ENCODE assay signal across 8 mouse cellular contexts in genomic region chr7:97788669-97789483, GRCm38 (mm10). TPM values are rescaled to one million over a fixed set of nuclear protein-coding genes. Genes with fewer than 3 reads are reported as not detected.
DNase-seq lines count a peak whose midpoint lies in the region; ATAC-seq lines count a peak whose summit lies in the region.

No protein-coding gene starts in this region.

- H3K27me3 ChIP-seq in embryonic facial prominence, embryonic 10.5 days (replicated peaks; ENCODE audit: low read depth, poor library complexity, severe bottlenecking), result peaks cover 36% of the 10 kb centered on the region
- no peaks in the 10 kb centered on the region for H3K27me3 ChIP-seq in hindbrain, embryonic 15.5 days
- no peaks in the 10 kb centered on the region for H3K27me3 ChIP-seq in stomach, embryonic 14.5 days (ENCODE audit: control insufficient read depth, insufficient read depth, low read length)

- H3K79me2 ChIP-seq in macrophage (ENCODE audit: inconsistent target), result no peaks in the 10 kb centered on the region

- peak overlapping the region; percentile 82 for H3K9ac ChIP-seq in hindbrain, embryonic 15.5 days
- H3K9ac ChIP-seq in stomach, embryonic 14.5 days (replicated peaks; ENCODE audit: low read depth, low read length), result peak overlapping the region; percentile 52

- peak; percentile 74 for ATAC-seq in hindbrain, embryonic 15.5 days (ENCODE audit: low FRiP score, low read depth)
- ATAC-seq in stomach, embryonic 14.5 days (ENCODE audit: insufficient number of reproducible peaks, insufficient read depth, low FRiP score, low read depth), result peak; percentile 75

- peak; percentile 24 to 28 for DNase-seq in gastrocnemius, postnatal 4 days (ENCODE audit: low spot score in 2 of 2)
- DNase-seq in gastrocnemius, postnatal 10 days, result no peak
- peak; percentile 27 for DNase-seq in CD4-positive helper T cell, adult 2 months (ENCODE audit: low read depth, low spot score)
- no peak for DNase-seq in embryonic facial prominence, embryonic 10.5 days (ENCODE audit: low spot score)
- no peak for DNase-seq in spleen, postnatal 36 days (ENCODE audit: low spot score in 2 of 2)

- H3K4me1 ChIP-seq in embryonic facial prominence, embryonic 10.5 days, result peaks cover 17% of the 10 kb centered on the region
- H3K4me1 ChIP-seq in hindbrain, embryonic 15.5 days (replicated peaks), result peaks cover 19% of the 10 kb centered on the region
- no peaks in the 10 kb centered on the region; the same call in 1 of the 2 replicates for H3K4me1 ChIP-seq in stomach, embryonic 14.5 days (ENCODE audit: control insufficient read depth, insufficient read depth, low read length)

- H3K4me2 ChIP-seq in hindbrain, embryonic 15.5 days, result peak overlapping the region; percentile 86
- peak overlapping the region; percentile 93 for H3K4me2 ChIP-seq in stomach, embryonic 14.5 days (replicated peaks; ENCODE audit: low read depth, low read length)

- peak overlapping the region; percentile 91 for H3K27ac ChIP-seq in embryonic facial prominence, embryonic 10.5 days (replicated peaks)
- peak overlapping the region; percentile 83 for H3K27ac ChIP-seq in hindbrain, embryonic 15.5 days (replicated peaks)
- no peak overlapping the region for H3K27ac ChIP-seq in macrophage
- H3K27ac ChIP-seq in stomach, embryonic 14.5 days (ENCODE audit: low read length), result peak overlapping the region; percentile 82

- under 1% methylated on average over 83 of the region's 84 CpGs for WGBS in embryonic facial prominence, embryonic 10.5 days
- WGBS in hindbrain, embryonic 15.5 days, result under 1% methylated on average over 65 of the region's 84 CpGs
- 6% methylated on average over 53 of the region's 84 CpGs for WGBS in macrophage (ENCODE audit: missing documents)
- WGBS in stomach, embryonic 14.5 days, result under 1% methylated on average over 77 of the region's 84 CpGs

- peak overlapping the region; percentile 94 for H3K4me3 ChIP-seq in embryonic facial prominence, embryonic 10.5 days
- H3K4me3 ChIP-seq in hindbrain, embryonic 15.5 days, result peak overlapping the region; percentile 85
- H3K4me3 ChIP-seq in macrophage (ENCODE audit: inconsistent target), result peak overlapping the region; percentile 15; the same call in 1 of the 2 replicates
- peak overlapping the region; percentile 81 for H3K4me3 ChIP-seq in stomach, embryonic 14.5 days (ENCODE audit: low read depth, low read length)

- H3K9me3 ChIP-seq in embryonic facial prominence, embryonic 10.5 days, result no peaks in the 10 kb centered on the region
- no peaks in the 10 kb centered on the region for H3K9me3 ChIP-seq in hindbrain, embryonic 15.5 days
- no peaks in the 10 kb centered on the region for H3K9me3 ChIP-seq in stomach, embryonic 14.5 days (ENCODE audit: control insufficient read depth, low read depth, low read length)

- H3K36me3 ChIP-seq in embryonic facial prominence, embryonic 10.5 days (replicated peaks), result no peaks in the 10 kb centered on the region
- no peaks in the 10 kb centered on the region for H3K36me3 ChIP-seq in hindbrain, embryonic 15.5 days
- H3K36me3 ChIP-seq in macrophage (ENCODE audit: inconsistent target), result no peaks in the 10 kb centered on the region
- no peaks in the 10 kb centered on the region for H3K36me3 ChIP-seq in stomach, embryonic 14.5 days (ENCODE audit: control insufficient read depth, insufficient read depth, low read length)

RNA-seq across cellular contexts. Expression of gene Pak1, which starts 0.5 kb away (rescaled TPM):
- total RNA-seq in gastrocnemius, postnatal 4 days (2021), result 100 to 1,000 TPM; 123 to 124 TPM
- 100 to 1,000 TPM; 160 to 188 TPM for total RNA-seq in gastrocnemius, postnatal 10 days (2021)
- 43.6 and 44.2 TPM in 2 replicates for polyA plus RNA-seq in embryonic facial prominence, embryonic 10.5 days (2016; fragmentation: Nextera tagmentation; extraction: Ambion mirVana)
- 130 and 141 TPM in 2 replicates for polyA plus RNA-seq in hindbrain, embryonic 15.5 days (2015; fragmentation: Nextera tagmentation; extraction: Ambion mirVana)
- total RNA-seq in macrophage (2018; cell fraction: chromatin; rRNA removed), result 10 to 100 TPM in 21 of 26 experiments, 1 to 10 TPM in 5; 5.6 to 43.3 (median 23.1) TPM
- 10 to 100 TPM; 20.2 to 63.0 (median 35.3) TPM for total RNA-seq in macrophage (2018; cell fraction: cytosol; rRNA removed)
- total RNA-seq in macrophage (2018; cell fraction: nucleus; rRNA removed), result 10 to 100 TPM in 24 of 26 experiments, 1 to 10 TPM in 2; 9.0 to 45.7 (median 24.7) TPM
- polyA plus RNA-seq in macrophage (2018), result 26.4 to 32.8 TPM (median 31.0 TPM) in 3 replicates
- polyA plus RNA-seq in stomach, embryonic 14.5 days (2014; fragmentation: Nextera tagmentation; extraction: Ambion mirVana), result 35.7 and 36.2 TPM in 2 replicates

RNA-seq across cellular contexts. Expression of gene Aqp11, which starts 50.8 kb away (rescaled TPM):
- 1 to 10 TPM; 2.6 to 3.1 TPM for total RNA-seq in gastrocnemius, postnatal 4 days (2021)
- 1 to 10 TPM; 2.0 to 2.7 TPM for total RNA-seq in gastrocnemius, postnatal 10 days (2021)
- 3.2 and 4.0 TPM in 2 replicates for polyA plus RNA-seq in embryonic facial prominence, embryonic 10.5 days (2016; fragmentation: Nextera tagmentation; extraction: Ambion mirVana)
- polyA plus RNA-seq in hindbrain, embryonic 15.5 days (2015; fragmentation: Nextera tagmentation; extraction: Ambion mirVana), result 19.4 and 22.1 TPM in 2 replicates
- total RNA-seq in macrophage (2018; cell fraction: chromatin; rRNA removed), result 1 to 10 TPM in 3 of 26 experiments, under 1 TPM in 12, not detected in 11; 0.19 to 1.2 (median 0.66) TPM
- total RNA-seq in macrophage (2018; cell fraction: cytosol; rRNA removed), result under 1 TPM; 0.08 to 1.00 (median 0.41) TPM
- 1 to 10 TPM in 4 of 26 experiments, under 1 TPM in 12, not detected in 10; 0.13 to 2.4 (median 0.54) TPM for total RNA-seq in macrophage (2018; cell fraction: nucleus; rRNA removed)
- polyA plus RNA-seq in macrophage (2018), result 0.16 to 0.70 TPM (median 0.52 TPM) in 3 replicates
- polyA plus RNA-seq in stomach, embryonic 14.5 days (2014; fragmentation: Nextera tagmentation; extraction: Ambion mirVana), result 12.1 and 13.3 TPM in 2 replicates

Comparison
In these comparisons a context has a peak if more than half of its experiments do, and no peak if none do; other contexts are left out.
1. DNase-seq: peak in gastrocnemius, postnatal 4 days (2 of 2) and CD4-positive helper T cell, adult 2 months (single experiment); none in gastrocnemius, postnatal 10 days (single experiment), embryonic facial prominence, embryonic 10.5 days (single experiment) and spleen, postnatal 36 days (0 of 2).
2. H3K4me3 ChIP-seq: peak in every context shown above with its lines; median percentile 94 in embryonic facial prominence, embryonic 10.5 days; 85 in hindbrain, embryonic 15.5 days; 81 in stomach, embryonic 14.5 days; 15 in macrophage.